Mouse (Mus musculus): ENCODE measurements around the gene Pabpn1.
"Not testable (repeated sequence)": the region's sequence is repeated elsewhere in the genome, so short reads cannot be mapped to it uniquely, and the experiment has no call there.

Pabpn1 gene

GRCm38 (mm10) chr14:54935904-54936830 is 43.9 kb downstream of the Pabpn1 start, which contains the start of gene Cmtm5:
TSS of gene Cmtm5 (plus strand) at chr14:54936261.
- no peak for DNase-seq (ENCODE audit: low read depth, low spot score)

- no peak for DNase-seq (ENCODE audit: low read depth, low spot score)
These were observed 44.5 kb downstream of the Pabpn1 start for GRCm38 (mm10) chr14:54936831-54937160.

- DNase-seq (ENCODE audit: low read depth, low spot score) = no peak
These were observed 45.3 kb downstream of the Pabpn1 start for GRCm38 (mm10) chr14:54937361-54938182.

- DNase-seq (ENCODE audit: low read depth, low spot score) = no peak
These were observed 46.3 kb downstream of the Pabpn1 start for GRCm38 (mm10) chr14:54938431-54939219.

GRCm38 (mm10) chr14:54939434-54940175 is 47.3 kb downstream of the Pabpn1 start:
- peak; percentile 78 for DNase-seq (ENCODE audit: low read depth, low spot score)

- DNase-seq (ENCODE audit: low read depth, low spot score) = no peak
These were observed 47.9 kb downstream of the Pabpn1 start for GRCm38 (mm10) chr14:54940176-54940530.

GRCm38 (mm10) chr14:54941024-54941978 is 49.0 kb downstream of the Pabpn1 start:
- DNase-seq (ENCODE audit: low read depth, low spot score) = no peak

- no peak for DNase-seq (ENCODE audit: low read depth, low spot score)
These were observed 50.2 kb downstream of the Pabpn1 start for GRCm38 (mm10) chr14:54942479-54942878.

- DNase-seq (ENCODE audit: low read depth, low spot score) = no peak
These were observed 51.7 kb downstream of the Pabpn1 start for GRCm38 (mm10) chr14:54943971-54944370.

- DNase-seq (ENCODE audit: low read depth, low spot score) = peak; percentile 9
These were observed 52.6 kb downstream of the Pabpn1 start for GRCm38 (mm10) chr14:54944939-54945338.

- peak; percentile 88 for DNase-seq (ENCODE audit: low read depth, low spot score)
These were observed 53.8 kb downstream of the Pabpn1 start for GRCm38 (mm10) chr14:54945975-54946704.

GRCm38 (mm10) chr14:54947008-54947407 is 54.7 kb downstream of the Pabpn1 start:
- DNase-seq (ENCODE audit: low read depth, low spot score) = not testable (repeated sequence)

Measured in A20 (cell line).